Mouse (Mus musculus) ES-E14 (cell line): Measurements from ENCODE around the gene Gstp1.

Experiments
- CHD2 ChIP-seq: IDR thresholded peaks from 2 replicates; pipeline ENCODE4 v1.6.1; 2014; ENCODE audit warnings: mild to moderate bottlenecking, low read depth, low read length, inconsistent platforms
- HCFC1 ChIP-seq: IDR thresholded peaks from 2 replicates; pipeline ENCODE4 v1.6.1; 2012; ENCODE audit warnings: low read length, inconsistent platforms, borderline replicate concordance; ENCODE audit not compliant: insufficient read depth
- ZC3H11A ChIP-seq: IDR thresholded peaks from 2 replicates; pipeline ENCODE4 v1.6.1; 2012; ENCODE audit warnings: low read depth, mild to moderate bottlenecking, inconsistent platforms, low read length, borderline replicate concordance

DNA sequence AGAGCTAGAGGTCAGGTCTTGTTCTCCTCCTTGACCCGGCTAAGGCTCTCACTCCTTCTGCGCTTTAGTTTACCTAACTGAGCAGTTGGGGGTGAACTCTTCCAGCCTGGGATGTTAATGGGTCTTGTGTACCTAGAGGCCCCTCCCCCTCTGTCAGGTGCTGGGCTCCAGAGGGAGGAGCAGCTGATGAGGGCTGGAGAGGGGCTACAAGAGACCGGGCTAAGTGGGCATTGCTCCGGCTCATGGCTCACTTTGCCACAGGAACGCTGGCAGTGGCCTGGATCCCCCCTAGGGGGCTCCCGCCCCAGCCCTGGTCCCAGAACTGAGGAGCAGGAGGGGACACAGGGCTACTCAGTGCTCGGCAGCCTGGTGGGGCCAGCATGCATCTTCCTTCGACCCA lies 46.0 kb upstream of the Gstp1 start:
- TF ChIP-seq ZC3H11A (no peak), CHD2 (no peak), HCFC1 (no peak)
